Mouse (Mus musculus) adrenal gland, postnatal 36 days (tissue): ENCODE results near the gene Nos1ap. TPM values are rescaled to one million over a fixed set of nuclear protein-coding genes. Genes with fewer than 3 reads are reported as not detected.

ENCODE experiments used
- DNase-seq, 2 experiments: peaks; one replicate each; pipeline ENCODE4 v3.0.0; 2021; ENCODE audit warnings: mixed read lengths in 1 of 2
- total RNA-seq, 2 experiments: library from RNA; stranded (reverse); gene quantifications; 2 replicates each; pipeline ENCODE4 v1.2.3; 2021

The Nos1ap gene
- total RNA-seq, 2 experiments from 2014 or later: 19.2 to 25.1 TPM

- DNase-seq: peak; percentile 33 to 61
Measured at GRCm38 (mm10) chr1:170292239-170292951, 297.3 kb downstream of the Nos1ap start.

DNA sequence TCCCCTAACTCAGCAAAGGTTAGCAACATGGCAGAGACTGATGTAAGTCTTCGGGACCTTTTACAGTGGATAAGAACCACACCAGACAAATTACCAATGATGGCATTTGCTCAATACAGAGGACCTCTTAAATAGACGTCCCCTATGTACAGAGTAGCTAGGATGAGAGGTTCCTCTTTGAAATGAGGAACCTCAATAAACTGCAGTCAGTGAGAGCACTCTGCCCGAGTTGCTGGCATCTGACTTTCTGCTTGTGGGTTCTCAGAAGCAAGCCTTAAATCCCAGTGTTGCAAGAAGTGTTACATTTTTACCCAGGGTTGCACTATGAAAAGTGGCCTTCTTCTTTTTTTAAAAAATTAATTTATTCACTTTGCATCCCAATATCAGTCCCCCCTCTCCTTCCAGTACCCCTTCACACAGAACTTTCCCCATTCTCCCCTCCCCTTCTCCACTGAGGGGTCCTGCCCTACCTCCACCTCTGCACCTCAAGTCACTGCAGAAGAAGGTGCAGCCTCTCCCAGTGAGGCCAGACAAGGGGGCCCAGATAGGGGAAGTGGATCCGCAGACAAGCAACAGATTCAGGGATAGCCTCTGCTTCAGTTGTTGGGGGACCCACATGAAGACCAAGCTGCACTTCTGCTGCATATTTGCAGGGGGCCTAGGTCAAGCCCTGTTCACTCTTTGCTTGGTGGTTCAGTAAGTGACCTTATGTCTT lies 307.1 kb downstream of the Nos1ap start:
- DNase-seq: no peak

GRCm38 (mm10) chr1:170277016-170277415 lies 312.6 kb downstream of the Nos1ap start, which contains the start of gene Sh2d1b1:
TSS of gene Sh2d1b1 (plus strand) at chr1:170277320.
- no peak for DNase-seq

GRCm38 (mm10) chr1:170273252-170273651 lies 316.4 kb downstream of the Nos1ap start:
- DNase-seq: no peak

GRCm38 (mm10) chr1:170270696-170271095 lies 319.0 kb downstream of the Nos1ap start:
- no peak for DNase-seq

GRCm38 (mm10) chr1:170270281-170270680 lies 319.4 kb downstream of the Nos1ap start:
- no peak for DNase-seq

DNA sequence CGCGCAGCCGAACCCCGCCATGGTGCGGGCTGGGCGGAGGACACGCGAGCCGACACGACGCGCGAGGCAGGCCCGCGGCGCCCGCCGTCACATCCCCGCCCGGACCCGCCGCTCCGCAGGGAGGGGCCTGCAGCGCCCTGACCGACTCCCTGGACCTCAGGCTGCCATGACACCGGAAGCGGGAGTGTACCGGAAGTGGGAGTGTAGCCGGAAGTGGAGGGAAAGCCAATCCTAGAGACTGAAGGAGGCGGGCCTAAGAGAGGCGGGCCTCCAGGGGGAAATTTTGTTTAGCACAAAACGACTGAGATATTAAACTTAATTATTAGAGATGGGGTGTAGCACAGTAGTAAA lies 334.1 kb downstream of the Nos1ap start:
- peak; percentile 85 to 87 for DNase-seq

DNA sequence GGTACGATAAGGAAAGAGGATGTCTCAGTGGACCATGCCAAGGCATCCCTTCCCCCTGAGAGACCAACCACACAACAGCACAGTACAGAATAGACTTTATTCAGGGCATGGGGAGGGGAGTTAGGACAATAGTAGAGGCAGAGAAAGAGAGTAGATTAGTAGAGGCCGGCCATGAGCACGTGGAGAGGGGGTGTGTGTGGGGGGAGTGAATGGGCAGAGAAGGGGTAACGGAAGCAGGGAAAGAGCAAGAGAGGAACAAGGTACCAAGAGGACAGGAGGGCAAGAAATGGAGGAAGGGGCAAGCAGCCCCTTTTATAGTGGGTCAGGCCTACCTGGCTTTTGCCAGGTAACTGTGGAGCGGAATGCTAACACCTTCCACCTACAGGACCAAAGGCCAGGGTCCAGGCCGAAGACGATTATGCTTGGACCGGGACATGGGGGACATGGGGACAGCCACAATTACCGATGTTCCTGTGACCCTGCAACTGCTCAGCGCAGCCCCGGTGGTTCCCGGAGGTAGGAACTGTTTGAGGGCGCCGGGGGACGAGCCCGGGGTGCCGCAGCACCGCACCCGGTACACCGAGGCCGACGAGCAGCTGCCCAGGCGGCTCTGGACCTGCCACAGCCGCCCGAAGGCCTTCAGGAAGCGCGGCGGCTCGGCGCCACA lies 334.6 kb downstream of the Nos1ap start:
- DNase-seq: no peak

Other genes with a start within 250 kb of the Nos1ap start
- 1 to 10 TPM; 6.0 to 8.9 TPM for gene Olfml2b, start 54.7 kb upstream of the Nos1ap start, total RNA-seq